Mouse (Mus musculus): ENCODE data around the gene Dhh. TPM values are rescaled to one million over a fixed set of nuclear protein-coding genes. Genes with fewer than 3 reads are reported as not detected.

Dhh gene
- polyA plus RNA-seq, 2 experiments = 0.08 TPM; not detected in 1

DNA sequence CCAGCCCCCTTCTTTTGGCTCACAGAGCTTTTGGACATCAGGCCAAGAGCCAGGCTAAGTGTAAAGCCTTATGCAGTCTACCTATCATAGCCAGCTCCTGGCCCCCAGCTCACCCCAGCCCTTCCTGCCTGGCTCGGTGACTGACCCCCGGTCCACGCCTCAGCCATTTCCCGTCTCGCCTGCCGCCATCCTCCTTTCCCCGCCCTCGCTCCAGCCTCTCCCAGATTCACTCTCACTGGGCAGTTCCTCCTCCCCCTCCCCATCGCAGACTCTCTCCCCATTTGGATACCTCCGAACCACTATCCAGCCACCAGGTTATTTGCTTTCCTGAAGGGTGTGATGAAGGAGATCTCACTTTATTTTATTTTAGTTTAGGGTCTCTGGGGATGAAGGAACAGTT, 845 bp downstream of the Dhh start:
- H3K27ac ChIP-seq = no peak overlapping the region
- H3K4me3 ChIP-seq (ENCODE audit: insufficient read depth in 1 of 2, low read depth in 2 of 2, low read length in 2 of 2) = no peak overlapping the region
- H3K4me1 ChIP-seq (replicated peaks; ENCODE audit: control insufficient read depth in 2 of 2, insufficient read depth in 2 of 2, low read length in 1 of 2) = peaks cover 5 to 8% of the 10 kb centered on the region in 2 experiments; a peak in 3 of 4 replicates
- no peaks in the 10 kb centered on the region for H3K9me3 ChIP-seq (ENCODE audit: control insufficient read depth, low read length)
- H3K4me2 ChIP-seq (ENCODE audit: low read depth) = no peak overlapping the region
- H3K36me3 ChIP-seq (replicated peaks; ENCODE audit: control insufficient read depth, insufficient read depth, low read depth) = no peaks in the 10 kb centered on the region
- H3K27me3 ChIP-seq (ENCODE audit: control insufficient read depth, insufficient read depth, low read length) = peaks cover 77% of the 10 kb centered on the region
- TF ChIP-seq CTCF (IDR thresholded peaks at IDR 0.05; ENCODE audit: low read depth) = no peak
- TF ChIP-seq EP300 (IDR thresholded peaks at IDR 0.05; ENCODE audit: low read depth) = no peak
- H3K9ac ChIP-seq (replicated peaks) = no peak overlapping the region
- 4% methylated on average over 10 of the region's 10 CpGs for WGBS (ENCODE audit: insufficient replicate concordance)
- no peak for ATAC-seq (ENCODE audit: insufficient read depth)
- no peak for DNase-seq (ENCODE audit: low read depth in 3 of 3, low spot score in 3 of 3)

GRCm38 (mm10) chr15:98895635-98896589, 2.4 kb downstream of the Dhh start:
- 2% methylated on average over 40 of the region's 41 CpGs for WGBS (ENCODE audit: insufficient replicate concordance)
- Histone ChIP-seq H3K4me1 (replicated peaks; ENCODE audit: control insufficient read depth in 2 of 2, insufficient read depth in 2 of 2, low read length in 1 of 2) (peaks cover 7 to 21% of the 10 kb centered on the region in 2 experiments; a peak in 3 of 4 replicates), H3K27me3 (ENCODE audit: control insufficient read depth, insufficient read depth, low read length) (peaks cover 77% of the 10 kb centered on the region), H3K9me3 (ENCODE audit: control insufficient read depth, low read length) (no peaks in the 10 kb centered on the region), H3K27ac (no peak overlapping the region), H3K4me2 (ENCODE audit: low read depth) (peak overlapping the region; percentile 47), H3K4me3 (ENCODE audit: insufficient read depth in 1 of 2, low read depth in 2 of 2, low read length in 2 of 2) (peak overlapping the region in 1 of 2 experiments; percentile 37; a peak in 2 of 4 replicates), H3K9ac (replicated peaks) (no peak overlapping the region), H3K36me3 (replicated peaks; ENCODE audit: control insufficient read depth, insufficient read depth, low read depth) (no peaks in the 10 kb centered on the region)
- DNase-seq (ENCODE audit: low read depth in 3 of 3, low spot score in 3 of 3) = peak in 1 of 3 experiments; percentile 41
- ATAC-seq (ENCODE audit: insufficient read depth) = peak; percentile 62
- TF ChIP-seq EP300 (IDR thresholded peaks at IDR 0.05; ENCODE audit: low read depth) (no peak), CTCF (IDR thresholded peaks at IDR 0.05; ENCODE audit: low read depth) (no peak)

GRCm38 (mm10) chr15:98894746-98895634, 3.4 kb downstream of the Dhh start:
- peaks cover 7 to 21% of the 10 kb centered on the region in 2 experiments; a peak in 3 of 4 replicates for H3K4me1 ChIP-seq (replicated peaks; ENCODE audit: control insufficient read depth in 2 of 2, insufficient read depth in 2 of 2, low read length in 1 of 2)
- ATAC-seq (ENCODE audit: insufficient read depth) = no peak
- H3K9me3 ChIP-seq (ENCODE audit: control insufficient read depth, low read length) = no peaks in the 10 kb centered on the region
- 5% methylated on average over 38 of the region's 38 CpGs for WGBS (ENCODE audit: insufficient replicate concordance)
- H3K27me3 ChIP-seq (ENCODE audit: control insufficient read depth, insufficient read depth, low read length) = peaks cover 70% of the 10 kb centered on the region
- H3K27ac ChIP-seq = no peak overlapping the region
- no peak for DNase-seq (ENCODE audit: low read depth in 3 of 3, low spot score in 3 of 3)
- TF ChIP-seq CTCF (IDR thresholded peaks at IDR 0.05; ENCODE audit: low read depth) = no peak
- no peak for TF ChIP-seq EP300 (IDR thresholded peaks at IDR 0.05; ENCODE audit: low read depth)
- no peaks in the 10 kb centered on the region for H3K36me3 ChIP-seq (replicated peaks; ENCODE audit: control insufficient read depth, insufficient read depth, low read depth)
- H3K4me2 ChIP-seq (ENCODE audit: low read depth) = peak overlapping the region; percentile 65
- peak overlapping the region in 1 of 2 experiments; percentile 53; a peak in 2 of 4 replicates for H3K4me3 ChIP-seq (ENCODE audit: insufficient read depth in 1 of 2, low read depth in 2 of 2, low read length in 2 of 2)
- no peak overlapping the region for H3K9ac ChIP-seq (replicated peaks)

DNA sequence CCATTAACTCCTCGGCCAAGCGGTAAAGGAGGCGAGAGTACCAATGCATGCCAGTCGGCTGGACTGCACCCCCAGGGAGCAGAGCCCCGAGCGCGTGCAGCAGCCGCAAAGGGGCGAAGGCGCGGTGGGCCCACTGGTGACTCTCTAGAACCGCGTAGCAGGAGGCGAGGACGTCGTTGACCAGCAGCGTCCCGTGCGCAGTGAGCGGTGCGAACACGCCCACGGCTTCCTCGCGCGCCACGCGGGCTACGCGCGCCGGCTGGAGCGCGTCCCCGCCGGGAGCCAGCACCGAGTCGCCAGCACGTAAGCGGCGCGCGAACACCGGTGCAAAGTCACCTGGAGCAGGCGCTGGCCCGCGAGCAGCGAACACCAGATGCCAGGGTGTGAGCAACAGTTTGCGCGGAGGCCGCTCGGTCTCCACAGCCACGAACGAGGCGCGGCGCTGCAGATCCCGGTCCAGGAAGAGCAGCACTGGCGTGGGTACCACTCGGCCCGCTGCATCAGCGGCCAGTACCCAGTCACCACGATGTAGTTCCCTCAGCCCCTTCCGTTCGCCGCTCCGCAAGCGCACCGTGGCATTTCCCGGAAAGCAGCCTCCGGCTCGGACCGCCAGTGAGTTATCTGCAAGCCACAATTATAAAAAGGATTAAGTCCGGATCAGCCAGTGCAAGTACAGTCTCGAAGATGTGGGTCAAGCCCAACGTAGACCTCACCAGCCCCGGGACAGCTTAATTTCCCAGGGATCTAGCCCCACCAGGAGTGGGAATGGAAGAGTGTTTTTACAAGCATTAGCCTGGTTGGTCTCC, 4.2 kb downstream of the Dhh start, which contains the start of gene Rhebl1:
Rhebl1 (minus strand) TSS at position 601 of the 806 bp plus-strand sequence.
- Histone ChIP-seq H3K36me3 (replicated peaks; ENCODE audit: control insufficient read depth, insufficient read depth, low read depth) (no peaks in the 10 kb centered on the region), H3K9ac (replicated peaks) (no peak within 1 kb of the TSS), H3K4me2 (ENCODE audit: low read depth) (peak within 1 kb of the TSS; percentile 65), H3K27me3 (ENCODE audit: control insufficient read depth, insufficient read depth, low read length) (peaks cover 64% of the 10 kb centered on the region), H3K4me1 (replicated peaks; ENCODE audit: control insufficient read depth in 2 of 2, insufficient read depth in 2 of 2, low read length in 1 of 2) (peaks cover 7 to 21% of the 10 kb centered on the region in 2 experiments; a peak in 3 of 4 replicates), H3K27ac (no peak within 1 kb of the TSS), H3K4me3 (ENCODE audit: insufficient read depth in 1 of 2, low read depth in 2 of 2, low read length in 2 of 2) (peak within 1 kb of the TSS; percentile 16 to 53), H3K9me3 (ENCODE audit: control insufficient read depth, low read length) (no peaks in the 10 kb centered on the region)
- no peak for ATAC-seq (ENCODE audit: insufficient read depth)
- no peak for DNase-seq (ENCODE audit: low read depth in 3 of 3, low spot score in 3 of 3)
- under 1% methylated on average over 77 of the region's 77 CpGs for WGBS (ENCODE audit: insufficient replicate concordance)
- TF ChIP-seq EP300 (IDR thresholded peaks at IDR 0.05; ENCODE audit: low read depth) (no peak), CTCF (IDR thresholded peaks at IDR 0.05; ENCODE audit: low read depth) (no peak)

Measured in liver, embryonic 14.5 days (tissue).